Mouse (Mus musculus): ENCODE results near the gene Bend3. TPM values are rescaled to one million over a fixed set of nuclear protein-coding genes. Genes with fewer than 3 reads are reported as not detected.

Gene Bend3
- polyA plus RNA-seq, 1 experiment from 2014 or later, result 9.6 TPM

GRCm38 (mm10) chr10:43549411-43549810 is 70.8 kb downstream of the Bend3 start:
- no peak for DNase-seq (ENCODE audit: low spot score)
- Histone ChIP-seq H3K36me3 (no peaks in the 10 kb centered on the region), H3K4me3 (no peak overlapping the region), H3K27me3 (ENCODE audit: insufficient read depth, poor library complexity, severe bottlenecking) (no peaks in the 10 kb centered on the region), H3K27ac (no peak overlapping the region), H3K9me3 (peaks cover 8% of the 10 kb centered on the region; the same call in 1 of the 2 replicates), H3K4me1 (replicated peaks) (peaks cover 4% of the 10 kb centered on the region; the same call in 1 of the 2 replicates)
- 65% methylated on average over 5 of the region's 5 CpGs for WGBS

GRCm38 (mm10) chr10:43550923-43551322 is 72.3 kb downstream of the Bend3 start:
- H3K27me3 ChIP-seq (ENCODE audit: insufficient read depth, poor library complexity, severe bottlenecking), result no peaks in the 10 kb centered on the region
- no peaks in the 10 kb centered on the region for H3K36me3 ChIP-seq
- DNase-seq (ENCODE audit: low spot score), result no peak
- WGBS, result 33% methylated on average over 3 of the region's 3 CpGs
- no peak overlapping the region for H3K4me3 ChIP-seq
- no peak overlapping the region for H3K27ac ChIP-seq
- H3K4me1 ChIP-seq (replicated peaks), result peaks cover 4% of the 10 kb centered on the region; the same call in 1 of the 2 replicates
- H3K9me3 ChIP-seq, result peaks cover 8% of the 10 kb centered on the region; the same call in 1 of the 2 replicates

DNA sequence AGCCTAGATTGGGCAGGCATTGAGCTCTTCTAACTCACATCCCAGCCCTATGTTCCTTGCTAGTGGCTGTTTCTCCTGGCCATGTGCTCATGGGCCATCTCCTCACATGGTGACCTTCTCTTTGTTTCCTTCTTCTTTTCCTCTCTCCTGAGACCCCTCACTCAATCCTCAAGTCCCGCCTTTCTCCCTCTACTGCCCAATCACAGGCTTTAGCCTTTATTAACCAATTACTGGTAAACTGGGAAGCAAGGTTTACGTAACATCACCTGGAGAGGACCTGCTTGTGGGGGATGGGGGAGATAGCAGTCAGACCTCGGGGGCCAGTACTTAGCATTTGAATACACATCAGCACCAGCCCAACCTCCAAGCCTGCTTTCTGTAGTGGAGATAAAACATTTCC is 72.8 kb downstream of the Bend3 start:
- DNase-seq (ENCODE audit: low spot score), result no peak
- no peaks in the 10 kb centered on the region for H3K27me3 ChIP-seq (ENCODE audit: insufficient read depth, poor library complexity, severe bottlenecking)
- no peaks in the 10 kb centered on the region for H3K36me3 ChIP-seq
- 29% methylated on average over 3 of the region's 3 CpGs for WGBS
- H3K4me3 ChIP-seq, result no peak overlapping the region
- H3K9me3 ChIP-seq, result peaks cover 8% of the 10 kb centered on the region; the same call in 1 of the 2 replicates
- H3K4me1 ChIP-seq (replicated peaks), result peaks cover 4% of the 10 kb centered on the region; the same call in 1 of the 2 replicates
- H3K27ac ChIP-seq, result no peak overlapping the region

DNA sequence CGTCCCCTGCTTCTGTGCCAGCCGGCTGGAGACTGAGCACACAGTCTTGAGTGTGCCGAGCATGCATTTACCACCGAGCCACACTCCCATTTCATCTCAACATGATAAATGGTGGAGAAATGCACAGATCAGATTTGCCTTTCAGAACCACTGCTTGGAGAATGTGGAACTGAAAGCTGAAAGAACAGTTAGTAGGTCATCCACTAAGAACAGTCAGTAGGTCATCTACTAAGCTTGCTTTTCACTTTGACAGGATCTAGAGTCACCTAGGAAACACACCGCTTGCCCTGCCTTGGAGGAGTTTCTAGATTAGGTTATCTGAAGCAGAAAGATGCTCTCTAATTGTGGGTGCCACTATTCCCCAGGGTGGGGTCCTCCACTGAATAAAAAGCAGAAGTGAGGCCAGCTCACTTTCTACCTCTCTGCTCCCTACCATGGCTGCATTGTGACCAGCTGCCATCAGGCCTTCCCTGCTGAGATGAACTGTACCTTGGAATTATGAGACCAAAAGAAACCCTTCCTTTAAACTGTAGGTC is 79.1 kb downstream of the Bend3 start:
- Histone ChIP-seq H3K4me3 (no peak overlapping the region), H3K4me1 (replicated peaks) (no peaks in the 10 kb centered on the region), H3K27me3 (ENCODE audit: insufficient read depth, poor library complexity, severe bottlenecking) (no peaks in the 10 kb centered on the region), H3K9me3 (peaks cover 10% of the 10 kb centered on the region; the same call in 1 of the 2 replicates), H3K27ac (no peak overlapping the region), H3K36me3 (no peaks in the 10 kb centered on the region)
- no peak for DNase-seq (ENCODE audit: low spot score)
- WGBS, result 90% methylated on average over 5 of the region's 5 CpGs

DNA sequence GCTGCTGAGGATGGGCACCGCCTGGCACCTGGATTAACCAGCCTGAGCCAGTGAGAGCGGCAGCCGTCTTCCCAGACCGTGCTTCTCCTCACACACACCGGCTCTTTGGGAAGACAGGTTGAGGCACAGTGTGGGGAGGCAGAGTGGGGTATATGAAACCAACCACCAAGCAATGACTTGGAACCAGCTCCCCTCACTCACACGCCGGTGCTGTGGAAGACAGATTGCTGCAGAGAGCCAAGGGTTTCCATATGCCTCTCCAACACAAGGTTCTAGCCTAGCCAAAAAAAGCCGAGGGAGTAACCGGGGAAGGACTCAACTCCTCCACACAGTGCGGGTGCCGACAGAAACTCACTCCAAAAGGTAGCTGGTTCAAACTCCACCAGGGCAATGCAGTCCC is 80.7 kb downstream of the Bend3 start:
- no peaks in the 10 kb centered on the region for H3K4me1 ChIP-seq (replicated peaks)
- H3K36me3 ChIP-seq, result no peaks in the 10 kb centered on the region
- WGBS, result 80% methylated on average over 11 of the region's 11 CpGs

GRCm38 (mm10) chr10:43560765-43561164 is 82.1 kb downstream of the Bend3 start:
- WGBS, result 38% methylated on average over 2 of the region's 2 CpGs
- Histone ChIP-seq H3K36me3 (no peaks in the 10 kb centered on the region), H3K27ac (no peak overlapping the region)

More for the DNA sequence above, 80.7 kb downstream of the Bend3 start:
- Histone ChIP-seq H3K4me3 (no peak overlapping the region), H3K27me3 (ENCODE audit: insufficient read depth, poor library complexity, severe bottlenecking) (no peaks in the 10 kb centered on the region), H3K9me3 (0 out of 2 replicates have a peak, but pooled peaks cover 2% of the 10 kb centered on the region), H3K27ac (no peak overlapping the region)
- no peak for DNase-seq (ENCODE audit: low spot score)

GRCm38 (mm10) chr10:43561311-43561710 is 82.7 kb downstream of the Bend3 start:
- H3K36me3 ChIP-seq, result no peaks in the 10 kb centered on the region
- no peaks in the 10 kb centered on the region for H3K27me3 ChIP-seq (ENCODE audit: insufficient read depth, poor library complexity, severe bottlenecking)
- H3K4me3 ChIP-seq, result no peak overlapping the region
- H3K27ac ChIP-seq, result no peak overlapping the region
- no peaks in the 10 kb centered on the region for H3K4me1 ChIP-seq (replicated peaks)
- 0 out of 2 replicates have a peak, but pooled peaks cover 2% of the 10 kb centered on the region for H3K9me3 ChIP-seq
- DNase-seq (ENCODE audit: low spot score), result no peak
- 93% methylated on average over 2 of the region's 2 CpGs for WGBS

More at GRCm38 (mm10) chr10:43560765-43561164, 82.1 kb downstream of the Bend3 start:
- H3K27me3 ChIP-seq (ENCODE audit: insufficient read depth, poor library complexity, severe bottlenecking), result no peaks in the 10 kb centered on the region
- DNase-seq (ENCODE audit: low spot score), result no peak
- H3K9me3 ChIP-seq, result 0 out of 2 replicates have a peak, but pooled peaks cover 2% of the 10 kb centered on the region
- no peaks in the 10 kb centered on the region for H3K4me1 ChIP-seq (replicated peaks)
- no peak overlapping the region for H3K4me3 ChIP-seq

Other genes starting within 250 kb of the Bend3 start
- gene Gm9803, start 45.3 kb downstream of the Bend3 start, polyA plus RNA-seq (2016; fragmentation: Nextera tagmentation; extraction: Ambion mirVana), result 9.1 and 11.8 TPM in 2 replicates
- gene 1700021F05Rik, start 62.2 kb downstream of the Bend3 start, polyA plus RNA-seq (2016; fragmentation: Nextera tagmentation; extraction: Ambion mirVana), result 61.7 and 62.1 TPM in 2 replicates
- gene Cd24a, start 99.5 kb downstream of the Bend3 start, polyA plus RNA-seq (2016; fragmentation: Nextera tagmentation; extraction: Ambion mirVana), result 344 and 448 TPM in 2 replicates

Measured in hindbrain, embryonic 10.5 days (tissue).